Mouse (Mus musculus): ENCODE data around the gene Ucp2.

Ucp2 gene

GRCm38 (mm10) chr7:100503076-100503475, 9.9 kb downstream of the Ucp2 start:
- in situ Hi-C loops (cut with MseI, MboI), result no loop called here

- in situ Hi-C loops (cut with MseI, MboI), result no loop called here
Measured at GRCm38 (mm10) chr7:100504740-100505487, 11.8 kb downstream of the Ucp2 start.

- in situ Hi-C loops (cut with MseI, MboI), result no loop called here
Measured at GRCm38 (mm10) chr7:100506494-100506893, 13.4 kb downstream of the Ucp2 start.

DNA sequence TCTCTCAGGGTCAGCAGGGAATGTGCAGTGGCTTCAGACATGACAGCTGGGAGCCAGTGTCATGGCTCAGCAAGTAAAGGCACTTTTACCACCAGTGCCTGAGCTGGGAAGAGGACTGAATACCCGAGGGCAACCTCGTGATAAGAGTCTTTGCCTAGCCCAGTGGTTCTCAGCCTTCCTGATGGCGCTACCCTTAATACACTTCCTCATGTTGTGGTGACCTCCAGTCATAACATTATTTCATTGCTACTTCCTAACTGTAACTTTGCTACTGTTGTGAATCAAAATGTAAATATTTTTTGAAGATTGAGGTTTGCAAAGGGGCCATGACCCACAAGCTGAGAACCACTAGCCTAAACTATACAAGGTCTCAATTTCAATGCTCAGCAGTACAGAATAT, 15.5 kb downstream of the Ucp2 start:
- in situ Hi-C loops (cut with MseI, MboI), result no loop called here

GRCm38 (mm10) chr7:100511602-100512001, 18.5 kb downstream of the Ucp2 start:
- in situ Hi-C loops (cut with MseI, MboI), result no loop called here

DNA sequence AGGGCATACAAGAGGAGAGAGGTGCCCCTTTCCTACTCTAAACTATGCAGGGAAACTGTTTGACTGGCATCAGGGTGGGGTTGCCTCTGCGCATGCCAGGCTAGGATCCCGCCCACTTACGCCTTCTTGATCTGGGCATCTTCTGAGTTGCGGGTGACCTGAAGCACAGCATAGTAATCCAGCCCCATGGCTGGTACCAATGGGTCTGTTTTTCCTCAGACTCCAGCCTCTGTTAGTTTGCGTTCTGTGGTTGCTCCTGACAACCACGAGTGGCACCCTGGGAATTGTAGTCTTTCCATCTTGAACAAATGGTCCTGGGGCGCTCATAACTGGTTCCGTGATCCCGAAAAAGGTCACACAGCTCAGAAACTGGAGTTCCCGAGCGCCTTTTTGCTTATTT, 21.4 kb downstream of the Ucp2 start, which contains the start of gene Dnajb13:
Dnajb13 (minus strand) TSS at position 388 of the 400 bp plus-strand sequence.
- in situ Hi-C loops (cut with MseI, MboI), result no loop called here

DNA sequence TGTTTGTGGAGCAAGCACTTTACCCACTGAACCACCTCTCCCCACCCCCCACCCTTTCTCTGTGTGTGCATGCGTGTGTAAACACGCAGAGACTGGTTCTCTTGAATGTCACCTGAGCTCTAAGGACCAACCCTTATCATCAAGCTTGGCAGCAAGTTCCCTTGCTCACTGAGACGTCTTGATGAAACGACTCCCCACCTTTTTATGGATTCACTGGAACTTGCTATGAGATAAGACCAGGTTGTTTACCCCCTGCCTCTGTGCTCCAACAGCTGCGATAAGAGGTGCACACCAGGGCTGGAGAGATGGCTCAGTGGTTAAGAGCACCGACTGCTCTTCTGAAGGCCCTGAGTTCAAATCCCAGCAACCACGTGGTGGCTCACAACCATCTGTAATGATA, 27.1 kb downstream of the Ucp2 start:
- in situ Hi-C loops (cut with MseI, MboI), result no loop called here

DNA sequence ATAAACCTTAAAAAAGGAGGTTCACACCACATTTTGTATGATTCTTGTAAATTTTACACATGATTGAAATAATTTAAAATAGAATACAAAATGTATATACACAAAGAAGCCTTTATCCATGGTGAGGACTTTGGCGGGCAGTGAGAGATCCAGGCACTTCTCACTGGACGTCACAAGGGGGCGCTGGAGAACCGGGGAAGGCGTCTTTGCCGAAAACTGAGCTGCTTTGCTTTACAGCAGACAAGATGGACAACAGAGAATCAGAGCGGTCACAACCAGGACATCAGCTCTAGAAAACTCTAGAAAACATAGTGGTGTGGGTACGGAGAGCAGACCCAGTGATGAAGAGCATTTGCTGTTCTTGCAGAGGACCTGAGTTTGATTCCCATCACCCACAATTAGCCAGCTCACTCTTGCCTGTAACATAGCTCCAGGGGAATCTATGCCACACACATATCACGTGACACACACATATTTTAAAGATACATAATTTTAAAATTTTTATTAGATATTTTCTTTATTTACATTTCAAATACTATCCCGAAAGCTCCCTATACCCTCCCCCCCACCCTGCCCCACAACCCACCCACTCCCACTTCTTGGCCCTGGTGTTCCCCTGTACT, 27.6 kb downstream of the Ucp2 start:
- in situ Hi-C loops (cut with MseI, MboI), result no loop called here

GRCm38 (mm10) chr7:100522222-100522621, 29.1 kb downstream of the Ucp2 start:
- in situ Hi-C loops (cut with MseI, MboI), result no loop called here

- in situ Hi-C loops (cut with MseI, MboI), result no loop called here
Measured at GRCm38 (mm10) chr7:100524669-100525068, 31.5 kb downstream of the Ucp2 start.

DNA sequence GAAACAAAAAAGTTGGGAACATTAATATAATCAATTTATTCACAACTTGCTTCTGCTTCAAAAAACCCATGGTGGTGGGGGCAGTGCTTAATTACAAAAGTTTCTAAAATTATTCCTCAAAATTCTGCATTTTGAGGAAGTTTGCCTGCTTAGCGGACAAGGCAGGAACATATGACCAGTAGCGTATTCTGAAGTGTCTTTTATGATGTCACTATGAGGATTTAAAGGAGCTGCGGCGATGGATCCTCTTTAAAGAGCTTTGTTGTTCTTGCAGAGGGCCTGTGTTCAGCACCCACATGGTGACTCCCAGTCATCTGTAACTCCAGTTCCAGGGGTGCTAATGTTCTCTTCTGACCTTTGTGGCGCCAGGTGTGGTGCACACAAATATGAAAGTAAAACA, 37.6 kb downstream of the Ucp2 start:
- in situ Hi-C loops (cut with MseI, MboI), result no loop called here

GRCm38 (mm10) chr7:100533503-100533902, 40.4 kb downstream of the Ucp2 start:
- in situ Hi-C loops (cut with MseI, MboI), result no loop called here

- in situ Hi-C loops (cut with MseI, MboI), result no loop called here
Measured at GRCm38 (mm10) chr7:100534216-100534615, 41.1 kb downstream of the Ucp2 start.

DNA sequence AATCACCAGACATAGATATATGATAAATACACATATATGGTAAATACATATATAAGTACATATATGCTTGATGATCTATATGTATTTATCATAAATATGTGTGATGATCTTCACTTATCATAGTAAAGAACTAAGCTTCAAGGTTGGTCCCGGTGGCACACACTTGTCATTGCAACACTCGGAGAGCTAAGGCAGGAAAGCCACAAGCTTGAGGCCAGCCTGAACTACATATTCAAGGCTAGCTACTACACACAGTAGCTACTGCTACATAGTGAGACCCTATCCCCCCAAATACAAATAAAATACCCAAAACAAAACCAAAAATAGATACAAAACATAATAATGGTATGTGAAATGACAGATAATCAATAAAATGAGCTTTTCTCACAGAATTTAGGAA, 42.7 kb downstream of the Ucp2 start:
- in situ Hi-C loops (cut with MseI, MboI), result no loop called here

GRCm38 (mm10) chr7:100536804-100537518, 43.8 kb downstream of the Ucp2 start, which contains the start of gene Coa4:
Gene Coa4, plus strand, starts transcription at chr7:100537071.
- in situ Hi-C loops (cut with MseI, MboI), result no loop called here

DNA sequence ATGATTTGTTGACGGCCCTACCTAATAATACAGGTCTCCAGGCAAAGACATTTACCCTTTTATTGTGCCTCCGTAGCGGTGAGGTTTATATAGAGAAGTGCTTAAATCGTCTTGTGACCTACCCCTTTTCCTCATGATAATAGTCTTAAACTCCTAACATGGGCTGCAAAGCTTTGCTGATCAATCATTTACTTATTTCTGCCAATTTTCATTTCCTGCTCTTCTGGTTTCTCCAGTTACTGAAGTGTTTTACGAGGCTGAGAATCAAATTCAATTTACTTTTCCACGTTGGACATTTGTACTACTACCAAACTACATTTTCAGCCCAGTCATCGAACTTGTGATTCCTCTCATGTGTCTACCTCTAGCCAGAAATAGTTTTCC, 44.4 kb downstream of the Ucp2 start:
- in situ Hi-C loops (cut with MseI, MboI), result no loop called here

- in situ Hi-C loops (cut with MseI, MboI), result no loop called here
Measured at GRCm38 (mm10) chr7:100539516-100539915, 46.4 kb downstream of the Ucp2 start.

GRCm38 (mm10) chr7:100544437-100544836, 51.3 kb downstream of the Ucp2 start:
- in situ Hi-C loops (cut with MseI, MboI), result no loop called here

GRCm38 (mm10) chr7:100547631-100548030, 54.5 kb downstream of the Ucp2 start:
- in situ Hi-C loops (cut with MseI, MboI), result no loop called here

GRCm38 (mm10) chr7:100549796-100550195, 56.7 kb downstream of the Ucp2 start:
- in situ Hi-C loops (cut with MseI, MboI), result no loop called here

DNA sequence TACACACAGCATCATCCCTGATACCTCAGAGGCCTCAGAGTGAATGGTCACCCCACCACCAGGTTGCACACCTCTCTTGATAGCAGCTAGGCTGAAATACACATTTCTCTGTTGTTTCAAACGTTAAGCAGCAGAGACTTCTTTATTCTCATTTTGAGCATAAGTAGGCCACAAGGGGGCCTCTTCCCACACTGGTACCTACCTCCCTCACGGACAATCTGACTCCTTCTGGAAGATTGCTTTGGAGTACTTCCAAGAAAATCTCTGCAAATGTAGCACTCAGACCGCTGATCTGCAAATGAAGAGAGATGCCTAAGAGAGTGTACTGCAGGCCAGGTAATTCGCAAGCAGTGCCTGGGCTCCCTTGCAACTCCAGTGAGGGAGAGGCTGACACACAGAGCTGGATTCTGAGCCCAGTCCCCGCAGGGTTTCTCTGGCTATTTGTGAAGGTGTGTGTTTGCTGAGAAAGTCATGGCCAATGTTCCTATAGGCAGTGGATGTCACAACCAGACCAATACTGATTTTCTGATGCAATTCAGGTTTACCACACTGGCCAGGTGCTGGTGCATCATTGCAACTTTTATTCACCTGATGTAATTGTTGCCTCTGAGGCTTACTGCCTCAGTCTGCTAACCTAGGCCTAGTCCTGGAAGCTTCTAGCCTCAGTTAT, 57.3 kb downstream of the Ucp2 start:
- in situ Hi-C loops (cut with MseI, MboI), result no loop called here
